Mouse (Mus musculus) induced T-regulatory cell, adult 2 months (primary cell): ENCODE results near the gene Cmtm4.

ENCODE experiments used
- DNase-seq: peaks from one replicate; pipeline ENCODE4 v3.0.0-alpha.2; 2012; ENCODE audit warnings: low read depth

Cmtm4 gene

DNA sequence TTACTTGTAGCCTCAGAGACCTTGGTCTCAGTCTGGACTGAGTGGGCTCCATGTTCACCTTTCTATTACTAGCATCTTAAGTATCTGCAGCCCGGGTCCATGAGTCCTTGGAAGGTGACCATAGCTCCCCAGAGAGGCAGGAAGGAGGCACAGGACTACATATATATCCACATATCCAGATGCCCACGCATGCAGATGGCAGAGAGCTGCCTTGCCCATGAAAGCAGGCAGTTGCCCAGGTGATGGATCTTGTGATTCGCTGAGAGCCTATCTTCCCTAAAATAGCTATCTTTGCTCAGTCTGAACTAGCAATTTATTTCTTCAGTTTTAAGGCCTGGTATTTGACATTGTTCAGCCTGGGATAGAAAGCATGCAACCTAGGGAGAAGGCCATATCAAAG is 15.9 kb upstream of the Cmtm4 start:
- no peak for DNase-seq

GRCm38 (mm10) chr8:104410628-104411273 is 15.1 kb upstream of the Cmtm4 start:
- DNase-seq: no peak

DNA sequence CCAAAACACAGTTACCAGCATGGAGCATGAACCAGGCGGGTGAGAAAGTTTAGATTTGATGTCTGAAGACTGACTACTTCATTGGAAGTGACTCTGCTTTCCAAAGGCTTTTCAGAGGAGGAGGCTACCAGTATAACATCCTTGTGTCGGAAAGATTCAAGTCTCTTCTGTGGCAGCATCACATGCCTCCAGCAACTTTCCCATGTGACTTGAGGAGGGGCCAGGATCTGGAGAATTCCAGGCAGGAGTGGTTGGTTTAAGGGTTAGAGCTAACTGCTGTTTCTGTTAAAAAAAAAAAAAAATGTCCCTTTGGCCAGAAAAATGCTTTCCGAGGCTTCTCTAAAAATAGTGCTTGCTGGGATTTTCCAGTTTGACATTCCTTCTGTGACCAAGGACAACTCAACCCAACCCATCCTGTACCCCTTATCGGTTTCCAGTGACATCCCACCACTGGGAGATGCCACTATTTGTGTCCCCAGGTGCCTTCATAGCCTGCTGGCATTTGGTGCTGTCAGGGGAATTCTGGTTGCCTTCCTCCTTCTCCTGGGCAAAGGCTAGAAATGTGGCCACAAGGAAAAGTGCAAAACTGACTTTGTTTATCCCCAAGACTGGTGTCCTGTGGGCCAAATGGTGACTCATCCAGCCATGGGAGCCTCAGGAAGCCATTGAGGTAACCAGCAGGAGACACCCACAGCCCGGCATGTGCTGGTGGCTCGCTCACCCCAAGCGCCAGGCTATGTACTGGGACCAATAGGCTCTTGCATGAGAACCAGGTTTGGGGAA is 12.9 kb upstream of the Cmtm4 start:
- DNase-seq: no peak

GRCm38 (mm10) chr8:104406340-104407128 is 10.9 kb upstream of the Cmtm4 start:
- DNase-seq: no peak

DNA sequence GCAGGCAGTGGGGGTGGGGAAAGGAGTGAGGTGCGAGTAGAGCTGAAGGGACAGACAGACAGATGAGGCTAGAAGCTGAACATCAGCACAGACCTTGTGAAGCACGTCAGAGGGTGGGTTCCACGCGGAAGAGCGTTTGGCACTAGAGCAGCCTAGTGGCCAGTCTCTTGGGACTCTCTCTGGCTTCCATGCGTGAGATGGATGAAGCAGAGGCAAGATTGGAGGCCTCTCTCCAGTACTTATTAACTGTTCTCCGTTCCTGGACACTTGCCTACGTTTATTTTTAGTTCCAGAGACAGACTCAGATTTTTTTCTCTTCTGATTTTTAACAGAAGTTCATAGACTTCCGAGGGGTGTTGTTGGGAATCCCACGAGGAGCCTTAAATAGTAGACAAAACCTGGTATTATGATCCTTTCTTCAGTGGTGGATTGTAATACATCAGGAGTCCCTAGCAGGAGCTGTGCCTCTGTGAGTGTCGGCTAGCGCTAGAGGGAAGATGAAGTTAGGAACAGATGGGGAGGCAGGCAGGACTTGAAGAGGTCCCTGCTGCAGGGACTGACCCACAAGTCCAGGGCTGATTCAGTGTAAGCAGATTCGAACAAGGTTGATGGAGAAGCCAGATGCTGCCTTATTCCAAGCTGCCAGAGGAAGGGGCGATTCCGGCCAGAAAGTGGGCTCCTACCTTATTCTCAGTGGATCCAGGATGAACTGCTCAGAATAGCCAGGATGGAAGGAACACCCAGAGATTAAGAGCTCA is 10.0 kb upstream of the Cmtm4 start:
- DNase-seq: no peak

DNA sequence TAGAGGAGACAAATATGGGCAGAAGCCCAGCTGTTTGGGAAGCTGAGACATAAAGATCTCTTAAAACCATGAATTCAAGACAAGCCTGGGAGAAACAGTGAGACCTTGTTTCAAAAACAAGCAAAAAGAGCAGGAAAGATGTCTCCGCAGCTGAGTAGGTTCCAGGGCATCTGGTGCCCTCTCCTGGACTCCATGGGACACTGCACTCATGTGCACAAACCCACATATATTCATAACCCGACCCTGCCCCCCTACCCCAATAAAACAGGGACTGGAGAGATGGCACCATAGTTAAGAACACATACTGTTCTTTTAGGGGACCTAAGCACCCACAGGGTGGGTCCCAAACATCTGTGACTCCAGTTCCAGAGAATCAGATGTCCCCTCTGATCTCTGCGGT is 8.0 kb upstream of the Cmtm4 start:
- DNase-seq: peak; percentile 26

DNA sequence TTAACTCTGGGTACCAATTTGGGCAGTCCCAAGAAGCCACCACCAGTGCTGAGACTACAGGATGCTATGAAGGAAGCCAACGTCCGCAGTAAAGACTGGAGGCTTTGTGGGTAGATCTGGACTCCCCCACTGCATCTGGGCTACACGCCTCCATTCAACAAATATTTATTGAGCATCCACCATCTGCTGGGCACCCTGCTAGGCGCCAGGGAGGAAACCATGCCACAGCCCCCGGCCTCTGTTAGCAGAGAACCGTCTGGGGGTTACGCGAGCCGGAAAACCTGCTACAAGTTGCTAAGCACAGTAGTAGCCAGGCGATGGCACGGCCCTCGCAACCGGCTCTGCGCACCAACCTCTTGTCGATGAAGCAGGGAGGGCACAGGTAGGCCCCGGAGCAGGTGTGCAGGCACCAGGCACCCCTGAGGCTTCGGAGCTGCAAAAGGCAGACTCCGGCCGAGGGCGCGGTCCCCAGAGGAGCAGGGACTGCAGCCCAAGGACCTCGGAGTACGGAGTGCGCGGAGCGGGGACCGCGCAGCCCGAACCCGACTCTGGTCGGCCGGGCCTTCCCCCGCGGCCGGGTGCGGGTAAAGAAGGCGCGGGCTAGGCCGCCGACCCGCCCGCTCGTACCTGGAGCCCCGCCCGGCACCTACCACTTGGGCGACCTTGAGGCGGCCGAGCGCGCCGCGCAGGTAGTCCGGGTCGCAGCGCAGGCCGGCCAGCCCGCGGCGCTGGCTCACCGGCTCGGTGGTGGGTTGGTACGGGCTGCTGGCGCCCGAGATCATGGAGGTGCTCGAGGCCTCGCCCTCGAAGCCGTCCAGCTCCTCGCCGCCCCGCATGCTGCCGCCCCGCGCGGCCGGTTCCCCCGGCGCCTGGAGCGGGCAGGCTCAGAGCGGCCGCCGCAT is 555 bp downstream of the Cmtm4 start:
- DNase-seq: peak; percentile 62

- DNase-seq: no peak
Observed at GRCm38 (mm10) chr8:104393767-104394166, 1.8 kb downstream of the Cmtm4 start.

GRCm38 (mm10) chr8:104393139-104393538 is 2.5 kb downstream of the Cmtm4 start:
- DNase-seq: no peak

DNA sequence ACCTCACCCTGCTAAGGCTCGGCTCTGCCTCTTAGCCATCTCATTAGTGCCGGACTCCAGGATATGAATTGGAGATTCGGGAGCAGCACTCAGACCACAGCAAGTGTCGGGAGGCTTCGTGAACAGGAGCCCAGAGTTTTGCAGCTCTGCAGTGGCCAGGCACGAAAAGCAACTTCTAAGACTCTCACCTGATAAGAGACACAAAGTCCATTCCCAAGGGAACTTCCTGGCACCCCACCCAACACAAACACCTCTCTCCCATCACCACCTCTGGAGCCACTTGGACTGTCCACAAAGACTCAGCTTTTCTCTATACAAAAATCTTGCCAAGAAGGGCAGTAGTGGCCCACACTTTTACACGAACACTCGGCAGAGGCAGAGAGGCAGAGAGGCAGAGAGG is 5.4 kb downstream of the Cmtm4 start:
- DNase-seq: no peak

GRCm38 (mm10) chr8:104387980-104388379 is 7.6 kb downstream of the Cmtm4 start:
- DNase-seq: no peak

DNA sequence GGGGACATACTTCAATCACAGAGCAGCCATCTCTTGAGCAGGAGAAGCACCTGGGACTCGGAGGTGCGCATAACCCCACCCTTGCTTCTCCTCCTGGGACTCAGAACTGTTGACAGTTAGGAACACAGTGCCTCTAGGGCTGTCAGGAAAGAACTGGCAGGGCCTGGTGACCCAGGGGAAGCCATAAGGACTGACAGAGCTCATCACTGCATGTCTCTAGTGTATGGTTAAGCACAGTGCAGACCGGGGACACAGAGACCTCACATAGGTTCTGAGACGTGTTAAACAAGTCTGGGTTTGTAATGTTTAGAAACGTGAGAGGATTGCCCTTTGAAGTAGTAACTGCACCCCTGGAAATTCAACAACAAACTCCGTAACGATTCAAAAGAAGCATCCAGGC is 8.1 kb downstream of the Cmtm4 start:
- DNase-seq: no peak

- no peak for DNase-seq
Observed at GRCm38 (mm10) chr8:104386693-104387092, 8.9 kb downstream of the Cmtm4 start.

DNA sequence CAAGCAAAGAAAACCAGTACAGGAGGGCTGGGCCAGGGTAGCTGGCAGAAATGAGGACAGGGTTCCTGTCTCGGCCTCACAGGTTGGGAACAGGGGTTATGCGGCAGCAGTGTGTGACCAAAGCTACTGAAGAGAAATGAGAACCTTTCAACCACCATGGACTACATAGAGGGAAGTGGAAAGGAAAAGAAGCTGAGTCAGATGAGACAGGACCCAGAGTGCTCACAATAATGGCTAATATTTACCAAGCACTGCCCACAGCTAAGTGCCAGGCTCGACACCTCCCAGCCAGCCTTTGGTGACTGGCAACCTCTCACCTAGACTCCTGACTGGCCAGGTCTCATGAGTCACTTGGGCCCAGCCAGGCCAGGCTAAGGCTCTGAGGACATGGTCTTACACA is 11.6 kb downstream of the Cmtm4 start:
- no peak for DNase-seq

- no peak for DNase-seq
Observed at GRCm38 (mm10) chr8:104383296-104383695, 12.3 kb downstream of the Cmtm4 start.

GRCm38 (mm10) chr8:104380961-104381411 is 14.6 kb downstream of the Cmtm4 start:
- no peak for DNase-seq

DNA sequence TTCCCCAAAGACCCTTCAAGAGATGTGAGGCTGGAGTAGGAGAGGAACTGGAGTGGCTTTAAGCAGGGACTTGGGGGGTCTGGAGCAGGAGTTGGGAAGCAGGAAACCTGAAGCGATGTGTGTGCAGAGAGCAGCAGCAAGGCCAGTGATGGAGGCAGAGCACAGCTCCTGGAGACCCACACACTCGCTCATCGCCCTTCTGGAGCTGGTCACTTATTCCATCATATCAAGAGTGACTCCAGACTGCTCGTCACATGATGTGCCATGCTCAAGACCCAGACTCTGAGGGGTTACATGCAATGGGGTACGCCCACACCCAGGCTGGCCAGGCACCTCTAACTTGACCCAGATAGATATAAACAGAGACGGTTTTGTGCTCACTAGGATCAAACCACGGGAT is 15.3 kb downstream of the Cmtm4 start:
- no peak for DNase-seq

DNA sequence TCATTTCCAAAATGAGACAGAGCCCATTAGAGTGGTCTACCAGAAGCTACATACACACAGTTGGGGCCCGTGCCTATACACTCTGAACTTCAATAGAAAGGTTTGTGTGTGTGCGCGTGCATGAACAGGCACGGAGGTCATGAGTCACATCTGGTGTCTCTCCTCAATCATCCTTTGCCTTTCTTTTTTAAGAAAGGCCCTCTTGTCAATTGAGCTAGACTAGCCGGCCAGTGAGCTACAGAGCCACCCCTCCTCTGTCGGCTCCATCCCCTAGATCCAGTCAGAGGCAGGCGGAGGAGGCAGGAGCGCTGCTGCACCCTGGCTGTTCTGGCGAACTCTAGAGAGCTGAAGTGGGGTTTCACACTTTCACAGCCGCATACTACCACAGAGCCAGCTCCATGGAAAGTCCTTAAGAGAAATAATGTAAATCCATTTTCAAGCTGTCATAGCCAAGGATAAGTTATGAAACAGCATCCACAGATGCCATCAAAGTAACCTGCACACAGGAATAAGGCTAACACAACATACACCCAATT is 16.2 kb downstream of the Cmtm4 start:
- no peak for DNase-seq

DNA sequence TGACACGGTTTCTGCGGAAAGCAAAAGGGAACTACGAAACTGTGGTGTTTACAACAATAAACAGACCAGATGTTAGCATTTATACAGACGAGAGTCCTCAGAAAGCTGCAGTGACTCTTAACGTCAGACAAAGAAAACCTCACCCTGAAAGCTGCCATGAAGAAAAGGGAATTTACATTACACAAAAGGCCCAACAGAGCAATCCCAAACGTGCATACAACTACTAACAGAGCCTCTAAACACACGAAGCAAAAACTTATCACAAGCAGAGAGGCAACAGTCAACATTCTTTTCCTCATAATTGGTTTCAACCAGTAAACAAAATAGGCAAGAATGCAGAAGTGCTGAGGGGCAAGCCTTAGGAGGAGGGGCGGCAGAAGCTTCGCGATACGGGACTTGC is 18.9 kb downstream of the Cmtm4 start:
- DNase-seq: no peak

DNA sequence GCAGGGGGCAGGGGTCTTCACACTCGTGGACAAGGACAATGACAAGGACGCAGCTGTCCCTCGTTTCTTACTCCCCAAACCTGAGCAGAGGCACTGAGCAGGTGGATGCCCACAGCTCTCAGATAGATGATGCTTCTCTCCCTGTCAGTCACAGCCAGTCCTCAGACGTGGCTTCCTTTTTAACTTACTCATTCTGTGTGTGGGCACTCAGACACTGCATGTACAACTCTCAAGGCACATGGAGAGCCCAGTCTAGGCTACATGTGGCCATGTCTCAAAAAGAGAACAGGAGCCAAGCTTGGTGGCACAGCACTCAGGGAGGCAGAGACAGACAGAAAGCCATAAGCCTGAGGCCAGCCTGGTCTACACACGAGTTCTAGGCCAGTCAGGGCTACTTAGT is 19.6 kb downstream of the Cmtm4 start:
- DNase-seq: no peak
